Mouse (Mus musculus): ENCODE results near the gene Elavl1.

- peak; percentile 75; the same call in 1 of the 2 replicates for TF ChIP-seq CTCF (IDR thresholded peaks at IDR 0.05; ENCODE audit: control insufficient read depth, insufficient read depth, insufficient replicate concordance, low read depth, low read length)
- TF ChIP-seq POLR2A (IDR thresholded peaks at IDR 0.05; ENCODE audit: control insufficient read depth, low read depth, low read length) = no peak
Observed at GRCm38 (mm10) chr8:4258233-4258632, 67.0 kb downstream of the Elavl1 start.
